Mouse (Mus musculus): ENCODE measurements around the gene 9930022D16Rik.

Gene 9930022D16Rik

GRCm38 (mm10) chr11:109416709-109417420 lies 3.1 kb downstream of the 9930022D16Rik start:
- no peak for DNase-seq (ENCODE audit: low read depth in 2 of 2, low spot score in 2 of 2)

DNA sequence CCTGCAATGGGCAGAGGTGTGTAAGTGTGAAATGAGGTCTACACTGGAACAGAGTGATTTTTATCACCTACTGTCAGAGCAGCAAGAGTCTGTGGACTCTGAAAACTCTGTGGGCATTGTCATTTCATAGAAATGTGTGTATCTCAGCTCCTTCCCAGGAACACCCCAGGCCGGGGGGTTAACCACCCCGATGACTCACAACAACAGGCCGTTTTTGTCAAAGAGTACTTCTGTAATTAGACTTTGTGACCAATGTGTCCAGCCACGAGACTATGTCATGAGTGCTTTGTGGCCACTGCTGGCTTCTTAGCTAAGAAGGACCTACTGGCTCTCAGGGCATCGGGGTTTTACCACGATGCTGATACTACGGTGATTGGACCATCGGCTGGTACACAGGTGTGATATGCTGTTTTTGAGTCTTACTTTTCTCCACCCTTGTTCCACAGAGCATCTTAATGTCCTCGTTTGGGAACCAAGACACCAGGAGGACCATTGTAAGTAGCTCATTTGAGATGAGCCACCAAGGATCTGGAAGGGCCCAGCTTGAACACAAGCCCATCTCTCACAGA lies 3.8 kb downstream of the 9930022D16Rik start:
- DNase-seq (ENCODE audit: low read depth in 2 of 2, low spot score in 2 of 2) = no peak

GRCm38 (mm10) chr11:109419461-109419860 lies 5.7 kb downstream of the 9930022D16Rik start:
- DNase-seq (ENCODE audit: low read depth in 2 of 2, low spot score in 2 of 2) = no peak

GRCm38 (mm10) chr11:109419961-109420566 lies 6.3 kb downstream of the 9930022D16Rik start:
- peak; percentile 75 to 83 for DNase-seq (ENCODE audit: low read depth in 2 of 2, low spot score in 2 of 2)

- peak; percentile 45 to 55 for DNase-seq (ENCODE audit: low read depth in 2 of 2, low spot score in 2 of 2)
Observed at GRCm38 (mm10) chr11:109420567-109420962, 6.8 kb downstream of the 9930022D16Rik start.

DNA sequence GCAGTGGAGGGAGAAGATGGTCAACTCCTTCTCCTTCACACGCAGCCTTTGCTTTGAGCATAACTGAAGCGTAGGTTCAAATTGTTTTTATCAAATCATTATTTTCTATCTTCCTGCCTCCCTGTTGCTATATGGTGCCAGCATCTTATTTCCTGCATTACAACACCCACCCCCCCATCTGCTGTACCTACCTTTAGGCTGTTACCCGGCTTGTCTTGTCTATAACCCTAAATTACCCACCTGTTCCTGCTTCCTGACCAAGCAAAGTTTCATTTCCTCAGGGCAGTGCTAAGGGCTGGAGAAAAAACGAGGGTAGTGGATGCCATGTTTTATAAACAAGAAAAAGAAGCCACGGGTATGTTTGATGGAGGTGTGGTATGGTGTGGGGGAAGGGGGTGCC lies 7.5 kb downstream of the 9930022D16Rik start:
- no peak for DNase-seq (ENCODE audit: low read depth in 2 of 2, low spot score in 2 of 2)

GRCm38 (mm10) chr11:109422263-109422662 lies 8.5 kb downstream of the 9930022D16Rik start:
- no peak for DNase-seq (ENCODE audit: low read depth in 2 of 2, low spot score in 2 of 2)

GRCm38 (mm10) chr11:109423294-109423693 lies 9.6 kb downstream of the 9930022D16Rik start:
- DNase-seq (ENCODE audit: low read depth in 2 of 2, low spot score in 2 of 2) = no peak

DNA sequence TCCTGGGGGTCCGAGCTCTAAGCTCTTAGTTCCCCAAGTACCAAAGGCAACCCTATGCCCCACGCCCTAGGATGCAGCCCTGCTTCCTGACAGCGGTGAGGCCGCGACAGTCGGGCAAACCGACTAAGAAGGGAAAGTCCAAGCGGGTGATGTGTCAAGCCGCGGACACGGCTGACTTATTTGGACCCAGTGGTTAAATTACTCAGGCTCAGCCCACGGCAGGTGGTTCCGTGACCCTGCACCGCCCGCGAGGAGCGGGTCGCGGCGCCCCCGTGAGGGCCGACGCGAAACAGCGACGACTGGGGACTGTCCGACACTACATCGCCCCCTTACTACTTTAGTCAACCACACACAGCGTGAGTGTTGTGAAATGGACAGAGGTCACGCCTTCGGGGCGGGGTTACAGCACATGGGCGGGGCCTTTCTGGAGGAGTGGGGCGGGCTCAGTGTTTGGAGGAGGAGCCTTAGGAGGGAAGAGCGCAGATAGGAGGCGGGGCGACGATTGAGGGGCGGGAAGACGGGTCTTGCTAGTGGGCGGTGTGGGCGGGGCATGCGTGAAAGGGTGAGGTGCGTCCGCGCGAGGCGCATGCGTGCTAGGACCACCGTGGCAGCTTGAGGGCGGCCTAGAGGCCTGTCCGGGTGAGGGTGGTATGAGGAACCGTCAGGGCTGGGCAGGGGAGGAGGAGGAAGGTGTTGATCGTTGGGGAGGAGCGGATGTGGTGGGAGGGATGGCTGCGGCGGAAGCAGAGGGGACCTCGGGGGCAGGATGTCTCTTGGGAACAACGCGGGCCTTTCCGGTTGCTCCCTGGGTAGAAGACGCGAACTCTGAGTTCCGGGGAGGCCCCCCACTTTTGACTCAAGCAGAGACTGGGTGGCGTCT lies 11.9 kb downstream of the 9930022D16Rik start, which contains the start of gene Amz2:
Amz2 (plus strand) TSS at position 555 of the 880 bp plus-strand sequence.
- DNase-seq (ENCODE audit: low read depth in 2 of 2, low spot score in 2 of 2) = peak; percentile 99 to 100

DNA sequence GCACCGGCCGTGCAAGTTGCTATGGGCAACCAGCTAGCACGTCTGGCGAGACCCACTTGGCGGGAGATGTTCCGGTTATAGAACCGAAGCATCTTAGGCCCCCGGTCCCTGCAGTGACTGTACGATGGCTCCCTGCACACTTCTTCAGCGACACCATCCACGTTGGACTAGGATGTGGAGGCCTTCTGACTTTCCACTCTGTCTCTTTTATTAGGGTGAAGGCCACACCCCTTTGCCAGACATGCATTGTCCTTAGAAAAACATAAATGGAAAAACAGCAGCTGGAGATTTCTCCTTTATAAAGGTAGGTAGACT lies 12.5 kb downstream of the 9930022D16Rik start:
- DNase-seq (ENCODE audit: low read depth in 2 of 2, low spot score in 2 of 2) = no peak

- no peak for DNase-seq (ENCODE audit: low read depth in 2 of 2, low spot score in 2 of 2)
Observed at GRCm38 (mm10) chr11:109427353-109427752, 13.6 kb downstream of the 9930022D16Rik start.

DNA sequence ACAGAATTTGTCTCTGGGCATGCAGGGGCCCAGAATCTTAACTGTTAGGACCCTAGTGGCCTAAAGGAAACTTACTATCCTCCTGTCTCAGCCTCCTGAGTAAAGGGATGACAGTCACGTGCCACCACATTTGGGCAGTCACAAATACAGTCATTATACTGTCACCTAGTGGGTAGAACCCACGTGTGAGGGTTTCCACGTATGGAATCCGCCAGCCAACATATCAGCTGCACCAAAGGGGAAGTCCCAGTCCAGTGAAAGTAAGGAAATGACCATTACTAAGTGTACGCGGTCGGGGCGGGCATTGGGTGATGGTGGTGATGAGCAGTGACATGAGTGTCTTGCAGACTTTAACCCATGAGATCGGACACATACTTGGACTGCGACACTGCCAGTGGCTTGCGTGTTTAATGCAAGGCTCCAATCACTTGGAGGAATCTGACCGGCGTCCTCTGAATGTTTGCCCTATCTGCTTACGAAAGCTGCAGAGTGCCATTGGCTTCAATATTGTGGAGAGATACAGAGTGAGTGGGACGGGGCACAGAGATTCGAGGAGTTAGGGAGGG lies 20.6 kb downstream of the 9930022D16Rik start:
- no peak for DNase-seq (ENCODE audit: low read depth in 2 of 2, low spot score in 2 of 2)

- no peak for DNase-seq (ENCODE audit: low read depth in 2 of 2, low spot score in 2 of 2)
Observed at GRCm38 (mm10) chr11:109436889-109437288, 23.2 kb downstream of the 9930022D16Rik start.

GRCm38 (mm10) chr11:109439209-109439608 lies 25.5 kb downstream of the 9930022D16Rik start:
- no peak for DNase-seq (ENCODE audit: low read depth in 2 of 2, low spot score in 2 of 2)

DNA sequence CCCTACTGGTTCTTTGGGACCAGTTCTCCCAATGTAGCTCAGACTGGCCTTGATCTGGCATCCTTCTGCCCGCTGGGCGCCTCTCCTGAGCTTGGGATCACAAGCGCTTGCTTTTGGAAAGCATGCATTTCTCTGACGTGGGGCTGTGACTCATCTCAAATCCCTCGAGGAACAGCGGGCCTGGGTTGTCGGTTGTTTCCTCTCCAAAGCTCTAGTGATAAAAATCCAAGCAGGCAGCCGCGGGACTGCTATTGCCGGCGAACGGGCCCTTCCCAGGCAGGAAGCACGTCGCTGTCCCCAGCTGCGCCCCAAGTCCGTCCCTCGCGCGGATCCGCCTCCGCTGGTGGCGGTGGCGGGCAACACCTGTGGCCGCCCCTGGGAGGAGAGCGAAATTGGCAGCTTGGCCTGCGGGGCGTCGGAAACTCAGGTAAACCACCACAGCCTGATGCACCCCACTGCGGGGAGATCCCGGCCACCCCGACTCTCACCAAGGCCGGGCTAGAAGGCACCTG lies 26.2 kb downstream of the 9930022D16Rik start:
- DNase-seq (ENCODE audit: low read depth in 2 of 2, low spot score in 2 of 2) = peak; percentile 76

DNA sequence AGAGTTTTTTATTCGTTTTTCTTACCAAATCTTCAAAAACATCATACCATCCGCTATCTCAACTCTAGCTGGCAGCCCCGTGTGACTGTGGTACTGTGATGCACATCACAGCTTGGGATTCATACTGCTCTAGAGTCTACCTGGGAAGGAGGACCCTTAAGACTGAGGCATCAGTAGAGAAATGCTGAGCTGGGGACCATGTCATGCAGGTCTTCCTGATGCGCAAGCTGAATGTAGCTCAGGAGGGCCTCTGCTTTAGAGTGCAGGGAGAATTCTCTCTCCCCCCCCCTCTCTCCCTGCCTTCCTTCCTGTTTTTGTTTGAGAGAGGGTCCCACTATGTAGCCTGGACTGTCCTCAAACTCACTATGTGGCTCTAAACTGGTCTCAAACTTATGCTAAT lies 26.9 kb downstream of the 9930022D16Rik start:
- no peak for DNase-seq (ENCODE audit: low read depth in 2 of 2, low spot score in 2 of 2)

- DNase-seq (ENCODE audit: low read depth in 2 of 2, low spot score in 2 of 2) = peak; percentile 33 to 67
Observed at GRCm38 (mm10) chr11:109441119-109441518, 27.4 kb downstream of the 9930022D16Rik start.

DNA sequence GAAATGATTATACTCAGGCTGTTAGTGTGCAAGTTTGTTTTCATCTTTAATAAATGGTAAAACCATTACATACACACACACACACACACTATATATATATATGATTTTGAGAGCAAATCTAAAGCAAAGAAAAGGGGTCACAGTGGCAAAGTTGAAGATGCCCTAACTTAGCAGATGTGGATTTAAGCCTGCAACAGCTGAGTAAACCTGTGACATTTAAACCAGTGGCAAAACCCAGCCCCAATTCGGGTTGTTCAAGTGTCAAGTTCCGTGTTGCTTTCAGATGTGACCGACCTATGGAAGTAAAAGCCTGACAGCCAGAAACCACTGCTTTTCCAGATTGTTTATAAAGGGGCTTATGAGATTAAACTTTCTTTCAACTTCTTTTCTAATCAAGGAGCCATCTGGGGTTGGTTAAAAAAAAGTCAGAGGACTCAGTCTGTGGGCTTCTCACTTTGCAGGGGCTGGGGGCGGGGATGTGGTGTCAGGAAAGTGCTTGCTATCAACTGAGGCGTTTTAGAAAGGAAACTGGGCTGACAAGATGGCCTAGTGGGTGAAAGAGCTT lies 28.5 kb downstream of the 9930022D16Rik start:
- DNase-seq (ENCODE audit: low read depth in 2 of 2, low spot score in 2 of 2) = no peak

- DNase-seq (ENCODE audit: low read depth in 2 of 2, low spot score in 2 of 2) = no peak
Observed at GRCm38 (mm10) chr11:109443468-109444263, 29.9 kb downstream of the 9930022D16Rik start.

GRCm38 (mm10) chr11:109444600-109444999 lies 30.9 kb downstream of the 9930022D16Rik start:
- DNase-seq (ENCODE audit: low read depth in 2 of 2, low spot score in 2 of 2) = peak in 1 of 2 experiments; percentile 48

Measured in CD8-positive naive resting alpha-beta T cell, adult 2 months (primary cell).